Mouse (Mus musculus): ENCODE measurements around the gene Ski. TPM values are rescaled to one million over a fixed set of nuclear protein-coding genes. Genes with fewer than 3 reads are reported as not detected.
A peak's percentile ranks its signal among the peaks of the same experiment; 100 is the strongest.

Ski gene
- polyA plus RNA-seq, 1 experiment from 2014 or later, result 14.2 TPM

- ATAC-seq (ENCODE audit: low FRiP score), result no peak
- H3K27me3 ChIP-seq, result no peaks in the 10 kb centered on the region
- peaks cover 56% of the 10 kb centered on the region for H3K4me1 ChIP-seq
- H3K27ac ChIP-seq, result peak overlapping the region; percentile 83
- peak overlapping the region; percentile 43 for H3K4me2 ChIP-seq
- WGBS, result 42% methylated on average over 3 of the region's 3 CpGs
- H3K9me3 ChIP-seq, result no peaks in the 10 kb centered on the region
- H3K4me3 ChIP-seq (replicated peaks), result no peak overlapping the region
- no peaks in the 10 kb centered on the region for H3K36me3 ChIP-seq (replicated peaks)
- peak overlapping the region; percentile 36; the same call in 1 of the 2 replicates for H3K9ac ChIP-seq
These were observed 43.3 kb downstream of the Ski start for GRCm38 (mm10) chr4:155178981-155179512.

GRCm38 (mm10) chr4:155178274-155178673 lies 44.1 kb downstream of the Ski start:
- no peak overlapping the region for H3K4me3 ChIP-seq (replicated peaks)
- WGBS, result 9% methylated on average over 6 of the region's 6 CpGs
- peak; percentile 55 for ATAC-seq (ENCODE audit: low FRiP score)
- peak overlapping the region; percentile 36; the same call in 1 of the 2 replicates for H3K9ac ChIP-seq
- H3K27me3 ChIP-seq, result no peaks in the 10 kb centered on the region
- H3K4me1 ChIP-seq, result peaks cover 61% of the 10 kb centered on the region
- H3K27ac ChIP-seq, result peak overlapping the region; percentile 83
- H3K9me3 ChIP-seq, result no peaks in the 10 kb centered on the region
- no peaks in the 10 kb centered on the region for H3K36me3 ChIP-seq (replicated peaks)
- H3K4me2 ChIP-seq, result peak overlapping the region; percentile 43

GRCm38 (mm10) chr4:155176210-155176609 lies 46.2 kb downstream of the Ski start:
- no peak overlapping the region for H3K9ac ChIP-seq
- no peak overlapping the region for H3K4me3 ChIP-seq (replicated peaks)
- no peaks in the 10 kb centered on the region for H3K9me3 ChIP-seq
- no peak overlapping the region for H3K4me2 ChIP-seq
- peaks cover 82% of the 10 kb centered on the region for H3K4me1 ChIP-seq
- no peak for ATAC-seq (ENCODE audit: low FRiP score)
- H3K27ac ChIP-seq, result 0 out of 2 replicates have a peak overlapping the region, but pooled peaks have one; percentile 42
- 78% methylated on average over 3 of the region's 3 CpGs for WGBS
- H3K36me3 ChIP-seq (replicated peaks), result no peaks in the 10 kb centered on the region
- H3K27me3 ChIP-seq, result no peaks in the 10 kb centered on the region

GRCm38 (mm10) chr4:155173822-155174785 lies 48.3 kb downstream of the Ski start:
- H3K4me3 ChIP-seq (replicated peaks), result no peak overlapping the region
- peak overlapping the region; percentile 44 for H3K9ac ChIP-seq
- no peaks in the 10 kb centered on the region for H3K27me3 ChIP-seq
- H3K4me1 ChIP-seq, result peaks cover 81% of the 10 kb centered on the region
- no peak for ATAC-seq (ENCODE audit: low FRiP score)
- no peaks in the 10 kb centered on the region for H3K9me3 ChIP-seq
- H3K4me2 ChIP-seq, result peak overlapping the region; percentile 44
- 15% methylated on average over 16 of the region's 17 CpGs for WGBS
- peak overlapping the region; percentile 97 for H3K27ac ChIP-seq
- H3K36me3 ChIP-seq (replicated peaks), result no peaks in the 10 kb centered on the region

- WGBS, result 6% methylated on average over 21 of the region's 21 CpGs
- ATAC-seq (ENCODE audit: low FRiP score), result peak; percentile 91
- H3K27ac ChIP-seq, result peak overlapping the region; percentile 97
These were observed 49.2 kb downstream of the Ski start for GRCm38 (mm10) chr4:155172909-155173821.

GRCm38 (mm10) chr4:155171961-155172533 lies 50.3 kb downstream of the Ski start:
- peaks cover 61% of the 10 kb centered on the region for H3K4me1 ChIP-seq
- no peaks in the 10 kb centered on the region for H3K9me3 ChIP-seq
- ATAC-seq (ENCODE audit: low FRiP score), result no peak
- H3K9ac ChIP-seq, result no peak overlapping the region
- 53% methylated on average over 5 of the region's 5 CpGs for WGBS
- no peak overlapping the region for H3K4me3 ChIP-seq (replicated peaks)
- no peaks in the 10 kb centered on the region for H3K27me3 ChIP-seq
- no peaks in the 10 kb centered on the region for H3K36me3 ChIP-seq (replicated peaks)
- peak overlapping the region; percentile 97 for H3K27ac ChIP-seq
- no peak overlapping the region for H3K4me2 ChIP-seq

More at GRCm38 (mm10) chr4:155172909-155173821, 49.2 kb downstream of the Ski start:
- H3K36me3 ChIP-seq (replicated peaks), result no peaks in the 10 kb centered on the region
- peaks cover 72% of the 10 kb centered on the region for H3K4me1 ChIP-seq
- no peaks in the 10 kb centered on the region for H3K9me3 ChIP-seq
- peak overlapping the region; percentile 44 for H3K4me2 ChIP-seq
- 0 out of 2 replicates have a peak overlapping the region, but pooled peaks have one; percentile 0 for H3K4me3 ChIP-seq (replicated peaks)
- H3K27me3 ChIP-seq, result no peaks in the 10 kb centered on the region
- peak overlapping the region; percentile 44 for H3K9ac ChIP-seq

GRCm38 (mm10) chr4:155170614-155171212 lies 51.7 kb downstream of the Ski start:
- no peak overlapping the region for H3K4me2 ChIP-seq
- H3K27ac ChIP-seq, result no peak overlapping the region; the same call in 1 of the 2 replicates
- no peaks in the 10 kb centered on the region for H3K27me3 ChIP-seq
- no peak overlapping the region for H3K4me3 ChIP-seq (replicated peaks)
- no peak for ATAC-seq (ENCODE audit: low FRiP score)
- no peaks in the 10 kb centered on the region for H3K36me3 ChIP-seq (replicated peaks)
- no peaks in the 10 kb centered on the region for H3K9me3 ChIP-seq
- H3K9ac ChIP-seq, result no peak overlapping the region
- peaks cover 51% of the 10 kb centered on the region for H3K4me1 ChIP-seq
- WGBS, result 89% methylated on average over 8 of the region's 8 CpGs

GRCm38 (mm10) chr4:155168835-155169252 lies 53.5 kb downstream of the Ski start:
- Histone ChIP-seq H3K9ac (no peak overlapping the region), H3K4me1 (peaks cover 44% of the 10 kb centered on the region), H3K27ac (no peak overlapping the region), H3K4me2 (no peak overlapping the region), H3K4me3 (replicated peaks) (no peak overlapping the region), H3K36me3 (replicated peaks) (no peaks in the 10 kb centered on the region; the same call in 1 of the 2 replicates), H3K9me3 (no peaks in the 10 kb centered on the region), H3K27me3 (no peaks in the 10 kb centered on the region)
- 96% methylated on average over 8 of the region's 8 CpGs for WGBS
- ATAC-seq (ENCODE audit: low FRiP score), result no peak

GRCm38 (mm10) chr4:155165861-155166260 lies 56.5 kb downstream of the Ski start:
- H3K4me1 ChIP-seq, result peaks cover 43% of the 10 kb centered on the region

GRCm38 (mm10) chr4:155164550-155164949 lies 57.8 kb downstream of the Ski start:
- no peak overlapping the region for H3K4me3 ChIP-seq (replicated peaks)
- peaks cover 2% of the 10 kb centered on the region for H3K36me3 ChIP-seq (replicated peaks)
- H3K9ac ChIP-seq, result no peak overlapping the region
- H3K4me1 ChIP-seq, result peaks cover 39% of the 10 kb centered on the region
- H3K27me3 ChIP-seq, result no peaks in the 10 kb centered on the region
- H3K27ac ChIP-seq, result 0 out of 2 replicates have a peak overlapping the region, but pooled peaks have one; percentile 32
- no peak overlapping the region for H3K4me2 ChIP-seq
- H3K9me3 ChIP-seq, result no peaks in the 10 kb centered on the region
- no peak for ATAC-seq (ENCODE audit: low FRiP score)
- 92% methylated on average over 6 of the region's 6 CpGs for WGBS

More at GRCm38 (mm10) chr4:155165861-155166260, 56.5 kb downstream of the Ski start:
- H3K36me3 ChIP-seq (replicated peaks), result no peaks in the 10 kb centered on the region; the same call in 1 of the 2 replicates
- no peak for ATAC-seq (ENCODE audit: low FRiP score)
- H3K27me3 ChIP-seq, result no peaks in the 10 kb centered on the region
- no peak overlapping the region for H3K4me2 ChIP-seq
- H3K9me3 ChIP-seq, result no peaks in the 10 kb centered on the region
- no peak overlapping the region for H3K27ac ChIP-seq
- no peak overlapping the region for H3K9ac ChIP-seq
- no peak overlapping the region for H3K4me3 ChIP-seq (replicated peaks)

GRCm38 (mm10) chr4:155163685-155164084 lies 58.7 kb downstream of the Ski start:
- Histone ChIP-seq H3K4me2 (no peak overlapping the region), H3K4me1 (peaks cover 41% of the 10 kb centered on the region), H3K27ac (peak overlapping the region; percentile 13; the same call in 1 of the 2 replicates), H3K4me3 (replicated peaks) (no peak overlapping the region), H3K9me3 (no peaks in the 10 kb centered on the region), H3K9ac (peak overlapping the region; percentile 33; the same call in 1 of the 2 replicates), H3K27me3 (no peaks in the 10 kb centered on the region), H3K36me3 (replicated peaks) (peaks cover 11% of the 10 kb centered on the region)
- peak; percentile 34; the same call in 1 of the 2 replicates for ATAC-seq (ENCODE audit: low FRiP score)
- WGBS, result 36% methylated on average over 8 of the region's 8 CpGs
